Mouse (Mus musculus) hindbrain, embryonic 14.5 days (tissue): ENCODE measurements at regions not wholly inside any gene's neighbourhood (a gene's known extent, or its start where the extent isn't known, plus 50 kb on each side); places are given as distances from the start of the nearest gene placed in this dataset.
A peak's percentile ranks its signal among the peaks of the same experiment; 100 is the strongest.

Experiments
- ATAC-seq: fragments of 200-750 bp; cut with Nextera tagmentation; 2 replicates; pipeline ENCODE4 v1.8.0; 2017; ENCODE audit warnings: moderate number of reproducible peaks, mild to moderate bottlenecking, moderate TSS enrichment, moderate library complexity; ENCODE audit not compliant: low FRiP score
- DNase-seq: peaks from one replicate; pipeline ENCODE4 v3.0.0-alpha.2; 2015; ENCODE audit warnings: low spot score
- H3K27ac ChIP-seq: fragments of 300-500 bp; sonication (generic); 2 replicates; pipeline ENCODE4 v1.5.1; 2014; ENCODE audit warnings: mild to moderate bottlenecking, moderate library complexity
- H3K27me3 ChIP-seq: fragments of 300-500 bp; sonication (generic); 2 replicates; pipeline ENCODE4 v1.6.1; 2014; ENCODE audit warnings: mild to moderate bottlenecking, low read length, mixed read lengths; ENCODE audit not compliant: control insufficient read depth, insufficient read depth
- H3K36me3 ChIP-seq: fragments of 300-500 bp; sonication (generic); replicated peaks from 2 replicates; pipeline ENCODE4 v1.6.1; 2014; ENCODE audit not compliant: control insufficient read depth, insufficient read depth
- H3K4me1 ChIP-seq: fragments of 300-500 bp; sonication (generic); replicated peaks from 2 replicates; pipeline ENCODE4 v1.6.1; 2014; ENCODE audit warnings: antibody characterized with exemption, low read length, mixed read lengths; ENCODE audit not compliant: control insufficient read depth, insufficient read depth
- H3K4me2 ChIP-seq: fragments of 300-500 bp; sonication (generic); replicated peaks from 2 replicates; pipeline ENCODE4 v1.6.1; 2014; ENCODE audit warnings: mild to moderate bottlenecking, moderate library complexity
- H3K4me3 ChIP-seq: fragments of 300-500 bp; sonication (generic); replicated peaks from 2 replicates; pipeline ENCODE4 v1.5.1; 2014; ENCODE audit warnings: mild to moderate bottlenecking, low read length
- H3K9ac ChIP-seq: fragments of 300-500 bp; sonication (generic); 2 replicates; pipeline ENCODE4 v1.6.1; 2014
- H3K9me3 ChIP-seq: fragments of 300-500 bp; sonication (generic); 2 replicates; pipeline ENCODE4 v1.6.1; 2016; ENCODE audit warnings: low read length; ENCODE audit not compliant: control insufficient read depth
- WGBS: fragments of 180-500 bp; shearing (Covaris S2); extraction: QIAGEN DNeasy Blood & Tissue Kit; methylation state at CpG from one replicate; pipeline ENCODE4 v1.1.7; 2014; 5-methylcytosine and 5-hydroxymethylcytosine counted together

- DNase-seq (no peak), ATAC-seq (no peak)
- Histone ChIP-seq H3K4me2 (no peak overlapping the region), H3K4me1 (no peaks in the 10 kb centered on the region), H3K9me3 (no peaks in the 10 kb centered on the region), H3K27ac (no peak overlapping the region), H3K4me3 (no peak overlapping the region), H3K27me3 (no peaks in the 10 kb centered on the region), H3K9ac (no peak overlapping the region), H3K36me3 (no peaks in the 10 kb centered on the region)
- 73% methylated on average over 2 of the region's 2 CpGs for WGBS
These were observed 284.9 kb downstream of the Tns1 start for GRCm38 (mm10) chr1:73839351-73839750.

GRCm38 (mm10) chr1:73836680-73837079 lies 287.6 kb downstream of the Tns1 start:
- Histone ChIP-seq H3K27ac (no peak overlapping the region), H3K9ac (no peak overlapping the region), H3K4me2 (no peak overlapping the region), H3K4me1 (no peaks in the 10 kb centered on the region), H3K4me3 (no peak overlapping the region), H3K27me3 (no peaks in the 10 kb centered on the region), H3K36me3 (no peaks in the 10 kb centered on the region), H3K9me3 (no peaks in the 10 kb centered on the region)
- ATAC-seq (no peak), DNase-seq (no peak)

- ATAC-seq = no peak
- WGBS = 92% methylated on average over 1 of the region's 1 CpGs
These were observed 289.7 kb downstream of the Tns1 start for GRCm38 (mm10) chr1:73834566-73834965.

GRCm38 (mm10) chr1:73830486-73831132 lies 293.6 kb downstream of the Tns1 start:
- 58% methylated on average over 9 of the region's 9 CpGs for WGBS
- no peak overlapping the region for H3K4me2 ChIP-seq
- no peak overlapping the region for H3K27ac ChIP-seq
- H3K9me3 ChIP-seq = no peaks in the 10 kb centered on the region
- ATAC-seq (peak; percentile 35; the same call in 1 of the 2 replicates), DNase-seq (no peak)
- H3K9ac ChIP-seq = no peak overlapping the region
- H3K27me3 ChIP-seq = no peaks in the 10 kb centered on the region
- no peaks in the 10 kb centered on the region for H3K36me3 ChIP-seq
- H3K4me3 ChIP-seq = no peak overlapping the region
- peaks cover 6% of the 10 kb centered on the region; the same call in 1 of the 2 replicates for H3K4me1 ChIP-seq

More at GRCm38 (mm10) chr1:73834566-73834965, 289.7 kb downstream of the Tns1 start:
- H3K27me3 ChIP-seq = no peaks in the 10 kb centered on the region
- no peaks in the 10 kb centered on the region for H3K4me1 ChIP-seq
- no peak overlapping the region for H3K4me3 ChIP-seq
- H3K9ac ChIP-seq = no peak overlapping the region
- no peaks in the 10 kb centered on the region for H3K36me3 ChIP-seq
- H3K9me3 ChIP-seq = no peaks in the 10 kb centered on the region
- no peak overlapping the region for H3K27ac ChIP-seq
- H3K4me2 ChIP-seq = no peak overlapping the region
- DNase-seq = no peak

GRCm38 (mm10) chr1:73828996-73829395 lies 295.3 kb downstream of the Tns1 start:
- Histone ChIP-seq H3K27me3 (no peaks in the 10 kb centered on the region), H3K4me2 (no peak overlapping the region), H3K9ac (no peak overlapping the region), H3K4me3 (no peak overlapping the region), H3K36me3 (no peaks in the 10 kb centered on the region), H3K4me1 (peaks cover 9% of the 10 kb centered on the region; the same call in 1 of the 2 replicates), H3K27ac (no peak overlapping the region), H3K9me3 (no peaks in the 10 kb centered on the region)
- 72% methylated on average over 10 of the region's 10 CpGs for WGBS
- ATAC-seq (no peak), DNase-seq (no peak)

GRCm38 (mm10) chr1:73826243-73826930 lies 297.9 kb downstream of the Tns1 start:
- DNase-seq = peak; percentile 96
- H3K27ac ChIP-seq = no peak overlapping the region
- no peaks in the 10 kb centered on the region for H3K27me3 ChIP-seq
- H3K4me1 ChIP-seq = peaks cover 9% of the 10 kb centered on the region; the same call in 1 of the 2 replicates
- no peak overlapping the region for H3K4me2 ChIP-seq
- no peak overlapping the region for H3K9ac ChIP-seq
- no peaks in the 10 kb centered on the region for H3K36me3 ChIP-seq
- H3K9me3 ChIP-seq = no peaks in the 10 kb centered on the region
- 36% methylated on average over 15 of the region's 15 CpGs for WGBS
- ATAC-seq = peak; percentile 87
- no peak overlapping the region for H3K4me3 ChIP-seq

- Histone ChIP-seq H3K9me3 (no peaks in the 10 kb centered on the region), H3K4me1 (peaks cover 9% of the 10 kb centered on the region; the same call in 1 of the 2 replicates), H3K9ac (no peak overlapping the region), H3K4me2 (no peak overlapping the region), H3K36me3 (no peaks in the 10 kb centered on the region), H3K27me3 (no peaks in the 10 kb centered on the region), H3K27ac (no peak overlapping the region), H3K4me3 (no peak overlapping the region)
- ATAC-seq (no peak), DNase-seq (no peak)
- WGBS = 60% methylated on average over 8 of the region's 8 CpGs
These were observed 299.7 kb downstream of the Tns1 start for GRCm38 (mm10) chr1:73824406-73825184.

GRCm38 (mm10) chr1:73823726-73824125 lies 300.5 kb downstream of the Tns1 start:
- peaks cover 9% of the 10 kb centered on the region; the same call in 1 of the 2 replicates for H3K4me1 ChIP-seq
- no peak overlapping the region for H3K27ac ChIP-seq
- 89% methylated on average over 10 of the region's 10 CpGs for WGBS
- no peaks in the 10 kb centered on the region for H3K9me3 ChIP-seq
- no peak overlapping the region for H3K4me2 ChIP-seq
- DNase-seq (no peak), ATAC-seq (no peak)
- H3K4me3 ChIP-seq = no peak overlapping the region
- H3K27me3 ChIP-seq = no peaks in the 10 kb centered on the region
- no peaks in the 10 kb centered on the region for H3K36me3 ChIP-seq
- H3K9ac ChIP-seq = no peak overlapping the region

- Histone ChIP-seq H3K9ac (no peak overlapping the region), H3K27ac (no peak overlapping the region), H3K36me3 (no peaks in the 10 kb centered on the region), H3K4me2 (no peak overlapping the region), H3K4me3 (no peak overlapping the region), H3K27me3 (no peaks in the 10 kb centered on the region), H3K4me1 (peaks cover 9% of the 10 kb centered on the region; the same call in 1 of the 2 replicates), H3K9me3 (no peaks in the 10 kb centered on the region)
- 72% methylated on average over 6 of the region's 6 CpGs for WGBS
- no peak for ATAC-seq
- DNase-seq = no peak
These were observed 301.6 kb downstream of the Tns1 start for GRCm38 (mm10) chr1:73822616-73823015.
